Mouse (Mus musculus): Measurements from ENCODE around the gene Igf2.
A peak's percentile ranks its signal among the peaks of the same experiment; 100 is the strongest.

The Igf2 gene

GRCm38 (mm10) chr7:142666659-142667058 lies at the start of gene Igf2:
Gene Igf2, minus strand, starts transcription at chr7:142666816.
- no peak for DNase-seq (ENCODE audit: inconsistent ontology term)

GRCm38 (mm10) chr7:142714783-142715498 lies 48.3 kb upstream of the Igf2 start:
- peak; percentile 31 for DNase-seq (ENCODE audit: inconsistent ontology term)

GRCm38 (mm10) chr7:142706873-142707272 lies 40.3 kb upstream of the Igf2 start:
- DNase-seq (ENCODE audit: inconsistent ontology term), result no peak

- peak; percentile 34 for DNase-seq (ENCODE audit: inconsistent ontology term)
These were observed 32.8 kb upstream of the Igf2 start for GRCm38 (mm10) chr7:142699334-142699860.

- DNase-seq (ENCODE audit: inconsistent ontology term), result no peak
These were observed 12.0 kb upstream of the Igf2 start for GRCm38 (mm10) chr7:142678611-142679010.

- no peak for DNase-seq (ENCODE audit: inconsistent ontology term)
These were observed 9.0 kb upstream of the Igf2 start for GRCm38 (mm10) chr7:142675644-142676043.

- no peak for DNase-seq (ENCODE audit: inconsistent ontology term)
These were observed 8.5 kb upstream of the Igf2 start for GRCm38 (mm10) chr7:142675141-142675540.

- DNase-seq (ENCODE audit: inconsistent ontology term), result no peak
These were observed 5.5 kb upstream of the Igf2 start for GRCm38 (mm10) chr7:142672120-142672519.

GRCm38 (mm10) chr7:142671067-142671466 lies 4.5 kb upstream of the Igf2 start:
- DNase-seq (ENCODE audit: inconsistent ontology term), result no peak

GRCm38 (mm10) chr7:142669751-142670625 lies 3.4 kb upstream of the Igf2 start, which contains the start of gene Gm49394:
Gene Gm49394, minus strand, starts transcription at chr7:142669942.
- DNase-seq (ENCODE audit: inconsistent ontology term), result no peak

- DNase-seq (ENCODE audit: inconsistent ontology term), result no peak
These were observed 1.7 kb upstream of the Igf2 start for GRCm38 (mm10) chr7:142668328-142668727.

GRCm38 (mm10) chr7:142667521-142667920 lies 905 bp upstream of the Igf2 start:
- DNase-seq (ENCODE audit: inconsistent ontology term), result no peak

- no peak for DNase-seq (ENCODE audit: inconsistent ontology term)
These were observed 507 bp downstream of the Igf2 start for GRCm38 (mm10) chr7:142666109-142666508.

GRCm38 (mm10) chr7:142665364-142665763 lies 1.3 kb downstream of the Igf2 start:
- no peak for DNase-seq (ENCODE audit: inconsistent ontology term)

GRCm38 (mm10) chr7:142664465-142665029 lies 2.1 kb downstream of the Igf2 start:
- DNase-seq (ENCODE audit: inconsistent ontology term), result no peak

GRCm38 (mm10) chr7:142663931-142664421 lies 2.6 kb downstream of the Igf2 start:
- no peak for DNase-seq (ENCODE audit: inconsistent ontology term)

GRCm38 (mm10) chr7:142663151-142663550 lies 3.5 kb downstream of the Igf2 start:
- no peak for DNase-seq (ENCODE audit: inconsistent ontology term)

- no peak for DNase-seq (ENCODE audit: inconsistent ontology term)
These were observed 4.8 kb downstream of the Igf2 start for GRCm38 (mm10) chr7:142661811-142662210.

GRCm38 (mm10) chr7:142661046-142661445 lies 5.6 kb downstream of the Igf2 start:
- no peak for DNase-seq (ENCODE audit: inconsistent ontology term)

GRCm38 (mm10) chr7:142660651-142660945 lies 6.0 kb downstream of the Igf2 start:
- no peak for DNase-seq (ENCODE audit: inconsistent ontology term)

GRCm38 (mm10) chr7:142659767-142660650 lies 6.6 kb downstream of the Igf2 start:
- no peak for DNase-seq (ENCODE audit: inconsistent ontology term)
